Mouse (Mus musculus): ENCODE data around the gene Ppp2r1b.

Gene Ppp2r1b

GRCm38 (mm10) chr9:50920933-50921895 lies 76.1 kb downstream of the Ppp2r1b start:
- no peak for DNase-seq (ENCODE audit: low spot score)

GRCm38 (mm10) chr9:50922363-50923153 lies 77.5 kb downstream of the Ppp2r1b start:
- DNase-seq (ENCODE audit: low spot score): no peak

GRCm38 (mm10) chr9:50924454-50924853 lies 79.4 kb downstream of the Ppp2r1b start:
- no peak for DNase-seq (ENCODE audit: low spot score)

- no peak for DNase-seq (ENCODE audit: low spot score)
Measured at GRCm38 (mm10) chr9:50925801-50926200, 80.7 kb downstream of the Ppp2r1b start.

GRCm38 (mm10) chr9:50929986-50930385 lies 84.9 kb downstream of the Ppp2r1b start:
- no peak for DNase-seq (ENCODE audit: low spot score)

GRCm38 (mm10) chr9:50941804-50942401 lies 96.8 kb downstream of the Ppp2r1b start:
- no peak for DNase-seq (ENCODE audit: low spot score)

- DNase-seq (ENCODE audit: low spot score): no peak
Measured at GRCm38 (mm10) chr9:50942711-50943110, 97.6 kb downstream of the Ppp2r1b start.

Measured in retina, embryonic 14.5 days (tissue).